Mouse (Mus musculus) monocyte, adult 5-6 weeks (primary cell): ENCODE results near the gene Spast. TPM values are rescaled to one million over a fixed set of nuclear protein-coding genes. Genes with fewer than 3 reads are reported as not detected.
"Not testable (repeated sequence)": the region's sequence is repeated elsewhere in the genome, so short reads cannot be mapped to it uniquely, and the experiment has no call there.

Experiments
- ATAC-seq: fragments of 153-309, 156-312 bp; replicated peaks from 2 replicates; pipeline ENCODE4 v1.8.0; 2017; ENCODE audit warnings: mild to moderate bottlenecking; ENCODE audit not compliant: low TSS enrichment, insufficient number of reproducible peaks, severe bottlenecking, poor library complexity, low FRiP score
- total RNA-seq: library from RNA; stranded (forward); fragments of 200-1000, 200-491, 200-594 nt; gene quantifications from 3 replicates; pipeline ENCODE4 v1.2.3, GENCODE M21; 2017

Gene Spast
- total RNA-seq, 1 experiment from 2014 or later: 44.4 TPM

- no peak for ATAC-seq
These were observed 16.3 kb upstream of the Spast start for GRCm38 (mm10) chr17:74322400-74323054.

- no peak for ATAC-seq
These were observed 14.9 kb upstream of the Spast start, which contains the start of gene Dpy30 for GRCm38 (mm10) chr17:74323844-74324243. Gene Dpy30, minus strand, starts transcription at chr17:74323944.

- ATAC-seq: not testable (repeated sequence)
These were observed 11.6 kb upstream of the Spast start for GRCm38 (mm10) chr17:74327195-74327594.

GRCm38 (mm10) chr17:74328146-74328545 lies 10.6 kb upstream of the Spast start:
- ATAC-seq: 0 out of 2 replicates have a peak, but pooled peaks have one; percentile 75

GRCm38 (mm10) chr17:74331049-74331676 lies 7.6 kb upstream of the Spast start:
- ATAC-seq: no peak

GRCm38 (mm10) chr17:74338225-74338931 lies 409 bp upstream of the Spast start:
- ATAC-seq: peak; percentile 81

GRCm38 (mm10) chr17:74341151-74341550 lies 2.4 kb downstream of the Spast start:
- no peak for ATAC-seq

GRCm38 (mm10) chr17:74363592-74363991 lies 24.8 kb downstream of the Spast start:
- ATAC-seq: no peak

GRCm38 (mm10) chr17:74376916-74377315 lies 38.1 kb downstream of the Spast start:
- ATAC-seq: no peak

- ATAC-seq: no peak
These were observed 47.9 kb downstream of the Spast start for GRCm38 (mm10) chr17:74386657-74387056.

GRCm38 (mm10) chr17:74389847-74390246 lies 51.1 kb downstream of the Spast start:
- ATAC-seq: no peak

GRCm38 (mm10) chr17:74394381-74394780 lies 55.6 kb downstream of the Spast start:
- ATAC-seq: no peak

- 0 out of 2 replicates have a peak, but pooled peaks have one; percentile 34 for ATAC-seq
These were observed 56.1 kb downstream of the Spast start for GRCm38 (mm10) chr17:74394855-74395254.

GRCm38 (mm10) chr17:74395383-74396065 lies 56.7 kb downstream of the Spast start, which contains the start of gene Slc30a6:
Gene Slc30a6, plus strand, starts transcription at chr17:74395608.
- peak; percentile 98 for ATAC-seq

- no peak for ATAC-seq
These were observed 58.0 kb downstream of the Spast start for GRCm38 (mm10) chr17:74396766-74397165.

- no peak for ATAC-seq
These were observed 58.4 kb downstream of the Spast start for GRCm38 (mm10) chr17:74397173-74397572.

- no peak for ATAC-seq
These were observed 63.9 kb downstream of the Spast start for GRCm38 (mm10) chr17:74402486-74403222.

GRCm38 (mm10) chr17:74406487-74406886 lies 67.7 kb downstream of the Spast start:
- ATAC-seq: no peak
